Mouse (Mus musculus) forebrain, embryonic 14.5 days (tissue): Measurements from ENCODE around the gene Gm5678. TPM values are rescaled to one million over a fixed set of nuclear protein-coding genes. Genes with fewer than 3 reads are reported as not detected.

ENCODE experiments used
- ATAC-seq: fragments of 200-750 bp; cut with Nextera tagmentation; 2 replicates; pipeline ENCODE4 v1.8.0; 2017; ENCODE audit warnings: mild to moderate bottlenecking, moderate library complexity
- DNase-seq: peaks from one replicate; pipeline ENCODE4 v3.0.0-alpha.2; 2015; ENCODE audit warnings: low spot score
- H3K27ac ChIP-seq: fragments of 300-500 bp; sonication (generic); 2 replicates; pipeline ENCODE4 v1.5.1; 2014; ENCODE audit warnings: low read depth, mild to moderate bottlenecking, control low read depth, low read length, moderate library complexity
- H3K27me3 ChIP-seq: fragments of 300-500 bp; sonication (generic); replicated peaks from 2 replicates; pipeline ENCODE4 v1.6.1; 2014; ENCODE audit warnings: low read length, control low read depth, mixed read lengths; ENCODE audit not compliant: control insufficient read depth, insufficient read depth
- H3K36me3 ChIP-seq: fragments of 300-500 bp; sonication (generic); 2 replicates; pipeline ENCODE4 v1.6.1; 2014; ENCODE audit warnings: low read length, control low read depth; ENCODE audit not compliant: control insufficient read depth, insufficient read depth
- H3K4me1 ChIP-seq: fragments of 300-500 bp; sonication (generic); 2 replicates; pipeline ENCODE4 v1.6.1; 2014; ENCODE audit warnings: antibody characterized with exemption, low read length, control low read depth; ENCODE audit not compliant: control insufficient read depth, insufficient read depth
- H3K4me2 ChIP-seq: fragments of 300-500 bp; sonication (generic); 2 replicates; pipeline ENCODE4 v1.6.1; 2014; ENCODE audit warnings: mild to moderate bottlenecking, control low read depth, low read length
- H3K4me3 ChIP-seq: fragments of 300-500 bp; sonication (generic); 2 replicates; pipeline ENCODE4 v1.5.1; 2014; ENCODE audit warnings: low read depth, low read length, control low read depth
- H3K9ac ChIP-seq: fragments of 300-500 bp; sonication (generic); 2 replicates; pipeline ENCODE4 v1.6.1; 2014; ENCODE audit warnings: mild to moderate bottlenecking, low read length, control low read depth, moderate library complexity
- H3K9me3 ChIP-seq: fragments of 300-500 bp; sonication (generic); replicated peaks from 2 replicates; pipeline ENCODE4 v1.6.1; 2016; ENCODE audit warnings: low read length, control low read depth, mixed read lengths; ENCODE audit not compliant: control insufficient read depth
- WGBS: fragments of 180-500 bp; shearing (Covaris S2); extraction: QIAGEN DNeasy Blood & Tissue Kit; methylation state at CpG from one replicate; pipeline ENCODE4 v1.1.7; 2014; 5-methylcytosine and 5-hydroxymethylcytosine counted together
- polyA plus RNA-seq: library from polyadenylated mRNA; unstranded; fragments of >200 nt; fragmentation: Nextera tagmentation; extraction: Ambion mirVana; gene quantifications from 2 replicates; pipeline ENCODE4 v1.2.1, GENCODE M21; 2014

The Gm5678 gene
- polyA plus RNA-seq, 1 experiment from 2014 or later: not detected

- no peaks in the 10 kb centered on the region for H3K4me1 ChIP-seq
- H3K27me3 ChIP-seq: no peaks in the 10 kb centered on the region
- H3K27ac ChIP-seq: no peak overlapping the region
- peaks cover 42% of the 10 kb centered on the region for H3K36me3 ChIP-seq
- H3K9ac ChIP-seq: no peak overlapping the region
- no peaks in the 10 kb centered on the region for H3K9me3 ChIP-seq
- ATAC-seq (no peak), DNase-seq (no peak)
- no peak overlapping the region for H3K4me2 ChIP-seq
- WGBS: 93% methylated on average over 19 of the region's 20 CpGs
- no peak overlapping the region for H3K4me3 ChIP-seq
These were observed 36.2 kb upstream of the Gm5678 start for GRCm38 (mm10) chr16:93591450-93592430.

- no peak for ATAC-seq
- Histone ChIP-seq H3K36me3 (peaks cover 49% of the 10 kb centered on the region), H3K27ac (no peak overlapping the region), H3K4me1 (no peaks in the 10 kb centered on the region), H3K4me2 (no peak overlapping the region), H3K9ac (no peak overlapping the region), H3K27me3 (no peaks in the 10 kb centered on the region), H3K4me3 (no peak overlapping the region), H3K9me3 (no peaks in the 10 kb centered on the region)
- no peak for DNase-seq
- WGBS: 92% methylated on average over 3 of the region's 3 CpGs
These were observed 35.2 kb upstream of the Gm5678 start for GRCm38 (mm10) chr16:93592711-93593110.

GRCm38 (mm10) chr16:93593406-93593805, 34.5 kb upstream of the Gm5678 start:
- Histone ChIP-seq H3K4me2 (no peak overlapping the region), H3K4me1 (no peaks in the 10 kb centered on the region), H3K9me3 (no peaks in the 10 kb centered on the region), H3K4me3 (no peak overlapping the region), H3K36me3 (peaks cover 56% of the 10 kb centered on the region), H3K27me3 (no peaks in the 10 kb centered on the region), H3K27ac (no peak overlapping the region), H3K9ac (no peak overlapping the region)
- ATAC-seq (no peak), DNase-seq (no peak)
- WGBS: 93% methylated on average over 8 of the region's 8 CpGs

- DNase-seq (no peak), ATAC-seq (no peak)
- Histone ChIP-seq H3K36me3 (peaks cover 55% of the 10 kb centered on the region), H3K27me3 (no peaks in the 10 kb centered on the region), H3K4me3 (no peak overlapping the region), H3K4me1 (no peaks in the 10 kb centered on the region), H3K27ac (no peak overlapping the region), H3K4me2 (no peak overlapping the region), H3K9ac (no peak overlapping the region), H3K9me3 (no peaks in the 10 kb centered on the region)
- 95% methylated on average over 10 of the region's 10 CpGs for WGBS
These were observed 33.4 kb upstream of the Gm5678 start for GRCm38 (mm10) chr16:93594448-93594847.

- Histone ChIP-seq H3K27ac (no peak overlapping the region), H3K27me3 (no peaks in the 10 kb centered on the region), H3K4me2 (no peak overlapping the region), H3K36me3 (peaks cover 42% of the 10 kb centered on the region), H3K4me1 (no peaks in the 10 kb centered on the region), H3K9me3 (no peaks in the 10 kb centered on the region), H3K9ac (no peak overlapping the region), H3K4me3 (no peak overlapping the region)
- DNase-seq (no peak), ATAC-seq (no peak)
- 92% methylated on average over 5 of the region's 5 CpGs for WGBS
These were observed 32.1 kb upstream of the Gm5678 start for GRCm38 (mm10) chr16:93595766-93596165.

- Histone ChIP-seq H3K36me3 (peaks cover 38% of the 10 kb centered on the region), H3K4me2 (no peak overlapping the region), H3K4me3 (no peak overlapping the region), H3K27ac (no peak overlapping the region), H3K27me3 (no peaks in the 10 kb centered on the region), H3K9me3 (no peaks in the 10 kb centered on the region), H3K9ac (no peak overlapping the region), H3K4me1 (no peaks in the 10 kb centered on the region)
- no peak for ATAC-seq
- WGBS: 91% methylated on average over 7 of the region's 7 CpGs
- no peak for DNase-seq
These were observed 31.1 kb upstream of the Gm5678 start for GRCm38 (mm10) chr16:93596807-93597206.

- Histone ChIP-seq H3K9ac (no peak overlapping the region), H3K27ac (no peak overlapping the region), H3K27me3 (no peaks in the 10 kb centered on the region), H3K4me3 (no peak overlapping the region), H3K9me3 (no peaks in the 10 kb centered on the region), H3K4me1 (no peaks in the 10 kb centered on the region), H3K36me3 (peaks cover 38% of the 10 kb centered on the region), H3K4me2 (no peak overlapping the region)
- ATAC-seq (no peak), DNase-seq (no peak)
- 95% methylated on average over 9 of the region's 9 CpGs for WGBS
These were observed 30.3 kb upstream of the Gm5678 start for GRCm38 (mm10) chr16:93597551-93597950.

- 90% methylated on average over 6 of the region's 6 CpGs for WGBS
- no peak overlapping the region for H3K4me2 ChIP-seq
- peaks cover 25% of the 10 kb centered on the region; the same call in 1 of the 2 replicates for H3K36me3 ChIP-seq
- no peak overlapping the region for H3K9ac ChIP-seq
- DNase-seq (no peak), ATAC-seq (no peak)
- no peak overlapping the region for H3K4me3 ChIP-seq
- H3K27ac ChIP-seq: no peak overlapping the region
- no peaks in the 10 kb centered on the region for H3K9me3 ChIP-seq
- no peaks in the 10 kb centered on the region for H3K4me1 ChIP-seq
- no peaks in the 10 kb centered on the region for H3K27me3 ChIP-seq
These were observed 28.4 kb upstream of the Gm5678 start for GRCm38 (mm10) chr16:93599461-93599860.
